Mouse (Mus musculus) layer of hippocampus, adult 18-20 months (tissue): Measurements from ENCODE around the gene Cmtr1. TPM values are rescaled to one million over a fixed set of nuclear protein-coding genes. Genes with fewer than 3 reads are reported as not detected.

Experiments used
- DNase-seq, 2 experiments: peaks; one replicate each; pipeline ENCODE4 v3.0.0; 2022; ENCODE audit warnings: low spot score in 2 of 2
- total RNA-seq, 2 experiments: library from RNA; stranded (reverse); gene quantifications; 2 replicates each; pipeline ENCODE4 v1.2.3; 2021

The Cmtr1 gene
- total RNA-seq, 2 experiments from 2014 or later: 125 to 126 TPM

- DNase-seq: peak; percentile 48 to 64
These were observed 7.9 kb downstream of the Cmtr1 start for GRCm38 (mm10) chr17:29668051-29668986.

GRCm38 (mm10) chr17:29669030-29669429 is 8.6 kb downstream of the Cmtr1 start:
- no peak for DNase-seq

- no peak for DNase-seq
These were observed 9.5 kb downstream of the Cmtr1 start for GRCm38 (mm10) chr17:29669936-29670335.

- DNase-seq: no peak
These were observed 10.6 kb downstream of the Cmtr1 start for GRCm38 (mm10) chr17:29671021-29671420.

- DNase-seq: no peak
These were observed 12.9 kb downstream of the Cmtr1 start for GRCm38 (mm10) chr17:29673325-29673724.

- DNase-seq: no peak
These were observed 18.1 kb downstream of the Cmtr1 start for GRCm38 (mm10) chr17:29678526-29678925.

GRCm38 (mm10) chr17:29679038-29679767 is 18.8 kb downstream of the Cmtr1 start:
- no peak for DNase-seq

- peak in 1 of 2 experiments; percentile 60 for DNase-seq
These were observed 19.8 kb downstream of the Cmtr1 start for GRCm38 (mm10) chr17:29680174-29680573.

GRCm38 (mm10) chr17:29680921-29681320 is 20.5 kb downstream of the Cmtr1 start:
- no peak for DNase-seq

- no peak for DNase-seq
These were observed 21.3 kb downstream of the Cmtr1 start for GRCm38 (mm10) chr17:29681669-29682068.

- no peak for DNase-seq
These were observed 21.9 kb downstream of the Cmtr1 start for GRCm38 (mm10) chr17:29682261-29682660.

- no peak for DNase-seq
These were observed 22.7 kb downstream of the Cmtr1 start for GRCm38 (mm10) chr17:29683127-29683526.

- no peak for DNase-seq
These were observed 23.9 kb downstream of the Cmtr1 start for GRCm38 (mm10) chr17:29684275-29684674.

- no peak for DNase-seq
These were observed 26.4 kb downstream of the Cmtr1 start for GRCm38 (mm10) chr17:29686771-29687170.

- DNase-seq: no peak
These were observed 27.0 kb downstream of the Cmtr1 start for GRCm38 (mm10) chr17:29687373-29687772.

- DNase-seq: no peak
These were observed 28.2 kb downstream of the Cmtr1 start for GRCm38 (mm10) chr17:29688610-29689009.

GRCm38 (mm10) chr17:29690257-29690656 is 29.9 kb downstream of the Cmtr1 start:
- DNase-seq: no peak

- no peak for DNase-seq
These were observed 32.4 kb downstream of the Cmtr1 start for GRCm38 (mm10) chr17:29692827-29693226.

GRCm38 (mm10) chr17:29693571-29693970 is 33.2 kb downstream of the Cmtr1 start:
- DNase-seq: no peak

- no peak for DNase-seq
These were observed 34.1 kb downstream of the Cmtr1 start for GRCm38 (mm10) chr17:29694516-29694915.

- no peak for DNase-seq
These were observed 36.5 kb downstream of the Cmtr1 start for GRCm38 (mm10) chr17:29696940-29697339.

- no peak for DNase-seq
These were observed 38.0 kb downstream of the Cmtr1 start for GRCm38 (mm10) chr17:29698421-29698820.
